Mouse (Mus musculus): ENCODE measurements around the gene Tectb.

GRCm38 (mm10) chr19:55218192-55218739 is 37.7 kb downstream of the Tectb start:
- TF ChIP-seq POLR2A (IDR thresholded peaks at IDR 0.05; ENCODE audit: insufficient read depth, low read depth, low read length) (no peak), CTCF (IDR thresholded peaks at IDR 0.05; ENCODE audit: insufficient read depth, low read depth, low read length) (peak; percentile 65)
